Mouse (Mus musculus) erythroblast, adult 5-6 weeks (primary cell): ENCODE measurements around the gene Oprl1. TPM values are rescaled to one million over a fixed set of nuclear protein-coding genes. Genes with fewer than 3 reads are reported as not detected.

Experiments
- ATAC-seq: replicated peaks from 2 replicates; pipeline ENCODE4 v1.8.0; 2016; ENCODE audit warnings: moderate number of reproducible peaks, mild to moderate bottlenecking, moderate TSS enrichment, inconsistent platforms; ENCODE audit not compliant: poor library complexity, low FRiP score, severe bottlenecking
- total RNA-seq, 2 experiments: library from RNA; stranded (forward) in 1 of 2; stranded (reverse) in 1 of 2; fragments of 150-400 nt in 1 of 2; fragments of 200-764, 138-1000 nt in 1 of 2; gene quantifications; 2 replicates each; pipeline versions ENCODE4 v1.2.3 to v1.2.4; 2015 to 2017; ENCODE audit warnings: low replicate concordance in 2 of 2

Oprl1 gene
- total RNA-seq (2015; ENCODE audit: low replicate concordance) (not detected in 2 replicates), total RNA-seq (2017; ENCODE audit: low replicate concordance) (1.3 TPM in 1 of 2 replicates, not detected in the other)

GRCm38 (mm10) chr2:181714903-181715326 is at the start of gene Oprl1:
Gene Oprl1 (plus strand): TSS chr2:181715016.
- no peak for ATAC-seq

- ATAC-seq, result no peak
Measured at GRCm38 (mm10) chr2:181670285-181670912, 44.4 kb upstream of the Oprl1 start.

- no peak for ATAC-seq
Measured at GRCm38 (mm10) chr2:181670913-181671311, 43.9 kb upstream of the Oprl1 start.

- no peak for ATAC-seq
Measured at GRCm38 (mm10) chr2:181671326-181671725, 43.5 kb upstream of the Oprl1 start, which contains the start of gene Sox18. Gene Sox18 (minus strand): TSS chr2:181671640.

- no peak for ATAC-seq
Measured at GRCm38 (mm10) chr2:181671984-181672383, 42.8 kb upstream of the Oprl1 start.

GRCm38 (mm10) chr2:181673501-181673900 is 41.3 kb upstream of the Oprl1 start:
- no peak for ATAC-seq

- ATAC-seq, result no peak
Measured at GRCm38 (mm10) chr2:181674934-181675333, 39.9 kb upstream of the Oprl1 start.

GRCm38 (mm10) chr2:181675454-181675853 is 39.4 kb upstream of the Oprl1 start:
- ATAC-seq, result no peak

GRCm38 (mm10) chr2:181676424-181676823 is 38.4 kb upstream of the Oprl1 start:
- no peak for ATAC-seq

- no peak for ATAC-seq
Measured at GRCm38 (mm10) chr2:181677096-181677754, 37.6 kb upstream of the Oprl1 start.

GRCm38 (mm10) chr2:181677755-181678098 is 37.1 kb upstream of the Oprl1 start:
- ATAC-seq, result no peak

- peak; percentile 44; the same call in 1 of the 2 replicates for ATAC-seq
Measured at GRCm38 (mm10) chr2:181678780-181679179, 36.0 kb upstream of the Oprl1 start.

GRCm38 (mm10) chr2:181679951-181680715 is 34.7 kb upstream of the Oprl1 start, which contains the start of gene Tcea2:
Gene Tcea2 (plus strand): TSS chr2:181680310.
- no peak for ATAC-seq

- no peak for ATAC-seq
Measured at GRCm38 (mm10) chr2:181680716-181681117, 34.1 kb upstream of the Oprl1 start.

GRCm38 (mm10) chr2:181681978-181682377 is 32.8 kb upstream of the Oprl1 start:
- ATAC-seq, result no peak

- ATAC-seq, result no peak
Measured at GRCm38 (mm10) chr2:181683381-181683780, 31.4 kb upstream of the Oprl1 start.

- ATAC-seq, result no peak
Measured at GRCm38 (mm10) chr2:181684713-181685112, 30.1 kb upstream of the Oprl1 start.

GRCm38 (mm10) chr2:181685686-181686085 is 29.1 kb upstream of the Oprl1 start:
- no peak for ATAC-seq

GRCm38 (mm10) chr2:181687586-181687985 is 27.2 kb upstream of the Oprl1 start:
- no peak for ATAC-seq

- ATAC-seq, result no peak
Measured at GRCm38 (mm10) chr2:181689466-181690160, 25.2 kb upstream of the Oprl1 start.
